Mouse (Mus musculus) heart, embryonic 16.5 days (tissue): ENCODE results near the gene Olfr1113. TPM values are rescaled to one million over a fixed set of nuclear protein-coding genes. Genes with fewer than 3 reads are reported as not detected.
"Not testable (repeated sequence)": the region's sequence is repeated elsewhere in the genome, so short reads cannot be mapped to it uniquely, and the experiment has no call there.

Experiments
- ATAC-seq: fragments of 200-750 bp; cut with Nextera tagmentation; replicated peaks from 2 replicates; pipeline ENCODE4 v1.8.0; 2017; ENCODE audit warnings: moderate number of reproducible peaks; ENCODE audit not compliant: insufficient read depth, low FRiP score; ENCODE audit errors: extremely low read depth
- H3K27ac ChIP-seq: fragments of 300-500 bp; sonication (generic); 2 replicates; pipeline ENCODE4 v1.5.1; 2014; ENCODE audit warnings: mild to moderate bottlenecking, low read length, control low read depth, moderate library complexity
- H3K27me3 ChIP-seq: fragments of 300-500 bp; sonication (generic); 2 replicates; pipeline ENCODE4 v1.6.1; 2014; ENCODE audit warnings: low read length, mixed read lengths; ENCODE audit not compliant: control insufficient read depth, insufficient read depth
- H3K36me3 ChIP-seq: fragments of 300-500 bp; sonication (generic); 2 replicates; pipeline ENCODE4 v1.6.1; 2014; ENCODE audit not compliant: control insufficient read depth, insufficient read depth
- H3K4me1 ChIP-seq: fragments of 300-500 bp; sonication (generic); 2 replicates; pipeline ENCODE4 v1.6.1; 2014; ENCODE audit warnings: low read length, mixed read lengths; ENCODE audit not compliant: control insufficient read depth, insufficient read depth
- H3K4me2 ChIP-seq: fragments of 300-500 bp; sonication (generic); 2 replicates; pipeline ENCODE4 v1.6.1; 2014; ENCODE audit warnings: low read depth, mild to moderate bottlenecking, control low read depth, low read length
- H3K4me3 ChIP-seq: fragments of 300-500 bp; sonication (generic); 2 replicates; pipeline ENCODE4 v1.5.1; 2014; ENCODE audit warnings: mild to moderate bottlenecking, control low read depth, low read length
- H3K9ac ChIP-seq: fragments of 300-500 bp; sonication (generic); 2 replicates; pipeline ENCODE4 v1.6.1; 2014; ENCODE audit warnings: low read length, control low read depth
- H3K9me3 ChIP-seq: fragments of 300-500 bp; sonication (generic); replicated peaks from 2 replicates; pipeline ENCODE4 v1.6.1; 2016; ENCODE audit warnings: low read length; ENCODE audit not compliant: control insufficient read depth
- WGBS: fragments of 180-500 bp; shearing (Covaris S2); extraction: QIAGEN DNeasy Blood & Tissue Kit; methylation state at CpG from one replicate; pipeline ENCODE4 v1.1.7; 2014; 5-methylcytosine and 5-hydroxymethylcytosine counted together
- microRNA-seq: library from miRNA; unstranded; fragments of <30 nt; microRNA quantifications from one replicate; pipeline ENCODE4, GENCODE M21; 2017
- polyA plus RNA-seq: library from polyadenylated mRNA; unstranded; fragments of >200 nt; fragmentation: Nextera tagmentation; extraction: Ambion mirVana; gene quantifications from 2 replicates; pipeline ENCODE4 v1.2.1, GENCODE M21; 2015

Gene Olfr1113
- not detected in 2 replicates for polyA plus RNA-seq

- Histone ChIP-seq H3K4me3 (no peak within 1 kb of the TSS), H3K27ac (no peak within 1 kb of the TSS), H3K27me3 (no peaks in the 10 kb centered on the region), H3K4me2 (no peak within 1 kb of the TSS), H3K4me1 (no peaks in the 10 kb centered on the region), H3K9me3 (no peaks in the 10 kb centered on the region), H3K9ac (no peak within 1 kb of the TSS), H3K36me3 (no peaks in the 10 kb centered on the region)
- WGBS: 80% methylated on average over 2 of the region's 2 CpGs
- ATAC-seq: no peak
Measured at GRCm38 (mm10) chr2:87208670-87209069, at the start of gene Olfr1113. TSS of gene Olfr1113 (plus strand) at chr2:87208970.

- not testable (repeated sequence) for H3K9ac ChIP-seq, H3K9me3 ChIP-seq, H3K4me1 ChIP-seq, H3K4me3 ChIP-seq, ATAC-seq, H3K27me3 ChIP-seq, H3K27ac ChIP-seq, H3K36me3 ChIP-seq, H3K4me2 ChIP-seq
- WGBS: 79% methylated on average over 2 of the region's 2 CpGs
Measured at GRCm38 (mm10) chr2:87167731-87168130, 41.0 kb upstream of the Olfr1113 start.

GRCm38 (mm10) chr2:87187498-87187897 lies 21.3 kb upstream of the Olfr1113 start, which contains the start of gene Olfr1112:
TSS of gene Olfr1112 (plus strand) at chr2:87187798.
- Histone ChIP-seq H3K9ac (no peak within 1 kb of the TSS), H3K27ac (no peak within 1 kb of the TSS), H3K27me3 (no peaks in the 10 kb centered on the region), H3K4me2 (no peak within 1 kb of the TSS), H3K9me3 (no peaks in the 10 kb centered on the region), H3K4me1 (no peaks in the 10 kb centered on the region), H3K36me3 (no peaks in the 10 kb centered on the region), H3K4me3 (no peak within 1 kb of the TSS)
- WGBS: 83% methylated on average over 1 of the region's 1 CpGs
- ATAC-seq: no peak

- Histone ChIP-seq H3K27me3 (no peaks in the 10 kb centered on the region), H3K36me3 (no peaks in the 10 kb centered on the region), H3K27ac (no peak within 1 kb of the TSS), H3K9ac (no peak within 1 kb of the TSS), H3K4me3 (no peak within 1 kb of the TSS), H3K4me2 (no peak within 1 kb of the TSS), H3K4me1 (no peaks in the 10 kb centered on the region), H3K9me3 (no peaks in the 10 kb centered on the region)
- 72% methylated on average over 2 of the region's 2 CpGs for WGBS
- ATAC-seq: no peak
Measured at GRCm38 (mm10) chr2:87247713-87248112, 38.9 kb downstream of the Olfr1113 start, which contains the start of gene Olfr1115. TSS of gene Olfr1115 (plus strand) at chr2:87248013.

Small RNA genes lying within 50 kb of the gene (microRNA-seq; reads per million reads assigned to microRNA genes)
- not detected for gene Gm27438

Other genes with a start within 250 kb of the Olfr1113 start
- gene Olfr1099, start 248.3 kb upstream of the Olfr1113 start, polyA plus RNA-seq: not detected in 2 replicates
- not detected in 2 replicates for gene Olfr1100, start 229.0 kb upstream of the Olfr1113 start, polyA plus RNA-seq
- not detected in 2 replicates for gene Olfr1101, start 217.7 kb upstream of the Olfr1113 start, polyA plus RNA-seq
- not detected in 2 replicates for gene Olfr1102, start 210.6 kb upstream of the Olfr1113 start, polyA plus RNA-seq
- gene Olfr1104, start 181.9 kb upstream of the Olfr1113 start, polyA plus RNA-seq: not detected in 2 replicates
- gene Olfr1105, start 172.4 kb upstream of the Olfr1113 start, polyA plus RNA-seq: not detected in 2 replicates
- not detected in 2 replicates for gene Olfr1106, start 156.7 kb upstream of the Olfr1113 start, polyA plus RNA-seq
- not detected in 2 replicates for gene Olfr1107, start 133.2 kb upstream of the Olfr1113 start, polyA plus RNA-seq
- gene Olfr1109, start 113.0 kb upstream of the Olfr1113 start, polyA plus RNA-seq: not detected in 2 replicates
- not detected in 2 replicates for gene Olfr259, start 94.4 kb upstream of the Olfr1113 start, polyA plus RNA-seq
- not detected in 2 replicates for gene Olfr1110, start 68.7 kb upstream of the Olfr1113 start, polyA plus RNA-seq
- gene Olfr1111, start 56.3 kb upstream of the Olfr1113 start, polyA plus RNA-seq: not detected in 2 replicates
- gene Olfr1112, start 21.2 kb upstream of the Olfr1113 start, polyA plus RNA-seq: not detected in 2 replicates
- not detected in 2 replicates for gene Olfr1115, start 39.0 kb downstream of the Olfr1113 start, polyA plus RNA-seq
- gene Olfr1116, start 58.6 kb downstream of the Olfr1113 start, polyA plus RNA-seq: not detected in 2 replicates
- not detected in 2 replicates for gene Olfr1118, start 98.6 kb downstream of the Olfr1113 start, polyA plus RNA-seq
- gene Olfr1120, start 145.8 kb downstream of the Olfr1113 start, polyA plus RNA-seq: not detected in 2 replicates
- not detected in 2 replicates for gene Olfr1121, start 160.9 kb downstream of the Olfr1113 start, polyA plus RNA-seq
- not detected in 2 replicates for gene Olfr1122, start 176.9 kb downstream of the Olfr1113 start, polyA plus RNA-seq
- gene Olfr1123, start 207.7 kb downstream of the Olfr1113 start, polyA plus RNA-seq: not detected in 2 replicates
- gene Olfr1124, start 221.3 kb downstream of the Olfr1113 start, polyA plus RNA-seq: not detected in 2 replicates
- not detected in 2 replicates for gene Olfr1126, start 245.0 kb downstream of the Olfr1113 start, polyA plus RNA-seq